Mouse (Mus musculus) kidney, adult 18-20 months (tissue): ENCODE data around the gene Cacna1i.

ENCODE experiments used
- DNase-seq: peaks from one replicate; pipeline ENCODE4 v3.0.0; 2021

Cacna1i gene

GRCm38 (mm10) chr15:80286851-80287415, at the start of gene Cacna1i:
TSS of gene Cacna1i (plus strand) at chr15:80287238.
- no peak for DNase-seq

GRCm38 (mm10) chr15:80248135-80248534, 38.9 kb upstream of the Cacna1i start:
- DNase-seq: no peak

DNA sequence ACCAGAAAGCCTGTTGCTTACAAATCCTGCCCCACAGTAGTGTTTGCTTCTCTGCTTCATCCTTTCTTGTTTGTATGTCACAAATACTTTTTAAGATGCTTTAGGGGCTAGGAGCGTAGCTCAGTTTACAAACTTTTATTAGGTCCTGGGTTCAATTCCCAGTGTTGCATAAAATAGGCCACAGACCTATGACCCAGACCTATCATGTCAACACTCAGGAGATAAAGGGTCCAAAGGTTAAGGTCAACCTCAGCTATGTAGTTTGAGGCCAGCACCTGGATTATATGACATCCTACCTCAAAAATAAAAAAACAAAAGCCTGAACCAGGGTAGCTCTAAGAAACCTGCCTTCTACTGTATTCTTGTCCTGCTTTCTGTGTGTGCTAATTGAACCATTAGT, 38.4 kb upstream of the Cacna1i start:
- DNase-seq: no peak

DNA sequence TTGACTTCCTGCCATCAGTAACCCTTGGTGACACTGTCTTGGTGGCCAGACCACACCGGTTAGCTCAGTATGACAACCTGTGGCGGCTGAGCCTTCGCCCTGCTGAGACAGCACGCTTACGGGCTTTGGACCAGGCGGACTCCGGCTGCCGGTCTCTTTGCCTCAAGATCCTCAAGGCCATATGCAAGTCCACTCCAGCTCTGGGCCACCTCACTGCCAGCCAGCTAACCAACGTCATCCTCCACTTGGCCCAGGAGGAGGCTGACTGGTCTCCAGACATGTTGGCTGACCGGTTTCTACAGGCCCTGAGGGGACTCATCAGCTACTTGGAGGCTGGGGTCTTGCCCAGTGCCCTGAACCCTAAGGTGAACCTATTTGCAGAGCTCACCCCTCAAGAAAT, 37.4 kb upstream of the Cacna1i start:
- no peak for DNase-seq

GRCm38 (mm10) chr15:80250586-80250985, 36.5 kb upstream of the Cacna1i start:
- DNase-seq: no peak

DNA sequence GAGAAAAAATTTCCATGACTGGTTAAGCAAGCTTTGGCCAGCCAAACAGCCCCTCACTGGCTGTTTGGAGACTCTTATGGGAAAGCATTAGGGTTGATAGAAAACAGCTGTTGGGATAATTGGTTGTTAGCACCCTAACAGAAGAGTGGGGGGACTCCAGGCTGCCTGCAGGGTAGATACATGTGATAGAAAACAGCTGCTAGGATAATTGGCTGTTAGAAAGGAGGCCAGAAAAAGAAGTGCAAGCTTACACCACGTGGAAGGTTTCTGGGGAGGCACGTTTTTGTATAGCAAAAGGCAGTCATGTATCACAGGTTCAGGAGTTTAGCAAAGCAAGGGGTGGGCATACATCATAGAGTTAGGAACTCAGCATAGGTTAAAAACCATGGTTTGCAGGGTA, 33.5 kb upstream of the Cacna1i start:
- no peak for DNase-seq

DNA sequence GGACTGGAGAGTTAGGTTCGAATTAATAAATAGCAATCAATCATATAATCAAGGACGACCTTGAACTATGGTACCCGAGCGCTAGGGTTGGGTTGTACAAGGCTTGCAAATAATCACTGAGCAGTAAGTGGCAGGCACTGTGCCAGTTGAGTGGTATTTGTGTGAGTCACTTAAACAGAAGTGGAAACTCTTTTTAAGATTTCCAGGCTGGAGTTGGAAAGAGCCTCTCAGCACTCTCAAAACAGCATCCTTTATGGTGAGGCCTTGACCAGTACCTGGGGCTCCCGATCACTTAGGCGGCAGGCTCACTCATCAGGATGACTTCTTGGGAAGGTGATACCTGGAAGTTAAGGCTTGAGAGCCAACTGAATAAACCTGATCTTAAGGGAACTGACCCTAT, 32.8 kb upstream of the Cacna1i start:
- peak; percentile 10 for DNase-seq

- peak; percentile 98 for DNase-seq
These were observed 32.0 kb upstream of the Cacna1i start, which contains the start of gene Atf4 for GRCm38 (mm10) chr15:80254847-80255645. TSS of gene Atf4 (plus strand) at chr15:80255184.

DNA sequence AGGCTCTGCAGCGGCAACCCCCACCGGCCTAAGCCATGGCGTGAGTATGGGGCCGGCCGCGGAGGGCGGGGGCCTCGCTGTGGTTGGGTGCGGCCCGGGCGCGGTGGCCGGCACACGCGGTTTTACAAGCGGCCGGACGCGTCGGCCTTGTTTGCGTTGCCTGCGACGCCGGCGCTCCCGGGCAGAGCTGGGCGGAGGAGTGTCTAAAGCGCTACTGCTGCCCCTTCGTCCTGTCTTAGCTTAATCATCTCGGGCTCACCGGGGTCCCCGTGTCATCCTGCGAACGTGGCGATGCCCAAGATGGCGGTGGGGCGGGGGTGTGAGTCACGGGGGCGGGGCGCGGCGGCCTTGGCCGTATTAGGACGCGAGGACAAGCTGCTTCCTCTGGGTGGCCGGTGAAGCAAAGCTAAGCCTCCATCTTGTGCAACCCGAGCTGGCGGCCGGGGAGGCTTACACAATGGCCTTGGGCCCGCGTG, 31.4 kb upstream of the Cacna1i start:
- DNase-seq: peak; percentile 78

- peak; percentile 24 for DNase-seq
These were observed 30.8 kb upstream of the Cacna1i start for GRCm38 (mm10) chr15:80256242-80256641.

DNA sequence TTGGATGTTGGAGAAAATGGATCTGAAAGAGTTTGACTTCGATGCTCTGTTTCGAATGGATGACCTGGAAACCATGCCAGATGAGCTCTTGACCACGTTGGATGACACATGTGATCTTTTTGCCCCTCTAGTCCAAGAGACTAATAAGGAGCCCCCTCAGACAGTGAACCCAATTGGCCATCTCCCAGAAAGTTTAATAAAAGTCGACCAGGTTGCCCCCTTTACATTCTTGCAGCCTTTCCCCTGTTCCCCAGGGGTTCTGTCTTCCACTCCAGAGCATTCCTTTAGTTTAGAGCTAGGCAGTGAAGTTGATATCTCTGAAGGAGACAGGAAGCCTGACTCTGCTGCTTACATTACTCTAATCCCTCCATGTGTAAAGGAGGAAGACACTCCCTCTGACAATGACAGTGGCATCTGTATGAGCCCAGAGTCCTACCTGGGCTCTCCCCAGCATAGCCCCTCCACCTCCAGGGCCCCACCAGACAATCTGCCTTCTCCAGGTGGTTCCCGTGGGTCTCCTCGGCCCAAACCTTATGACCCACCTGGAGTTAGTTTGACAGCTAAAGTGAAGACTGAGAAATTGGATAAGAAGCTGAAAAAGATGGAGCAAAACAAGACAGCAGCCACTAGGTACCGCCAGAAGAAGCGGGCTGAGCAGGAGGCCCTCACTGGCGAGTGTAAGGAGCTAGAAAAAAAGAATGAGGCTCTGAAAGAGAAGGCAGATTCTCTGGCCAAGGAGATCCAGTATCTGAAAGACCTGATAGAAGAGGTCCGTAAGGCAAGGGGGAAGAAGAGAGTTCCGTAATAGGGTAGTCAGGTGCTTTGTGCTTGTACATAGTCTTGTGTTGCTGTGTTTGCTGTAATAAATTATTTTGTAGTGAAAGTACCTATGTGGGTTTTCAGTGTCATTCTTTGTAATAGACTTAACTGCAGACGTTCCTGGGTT, 30.1 kb upstream of the Cacna1i start:
- no peak for DNase-seq

- peak; percentile 13 for DNase-seq
These were observed 29.3 kb upstream of the Cacna1i start for GRCm38 (mm10) chr15:80257602-80258239.

DNA sequence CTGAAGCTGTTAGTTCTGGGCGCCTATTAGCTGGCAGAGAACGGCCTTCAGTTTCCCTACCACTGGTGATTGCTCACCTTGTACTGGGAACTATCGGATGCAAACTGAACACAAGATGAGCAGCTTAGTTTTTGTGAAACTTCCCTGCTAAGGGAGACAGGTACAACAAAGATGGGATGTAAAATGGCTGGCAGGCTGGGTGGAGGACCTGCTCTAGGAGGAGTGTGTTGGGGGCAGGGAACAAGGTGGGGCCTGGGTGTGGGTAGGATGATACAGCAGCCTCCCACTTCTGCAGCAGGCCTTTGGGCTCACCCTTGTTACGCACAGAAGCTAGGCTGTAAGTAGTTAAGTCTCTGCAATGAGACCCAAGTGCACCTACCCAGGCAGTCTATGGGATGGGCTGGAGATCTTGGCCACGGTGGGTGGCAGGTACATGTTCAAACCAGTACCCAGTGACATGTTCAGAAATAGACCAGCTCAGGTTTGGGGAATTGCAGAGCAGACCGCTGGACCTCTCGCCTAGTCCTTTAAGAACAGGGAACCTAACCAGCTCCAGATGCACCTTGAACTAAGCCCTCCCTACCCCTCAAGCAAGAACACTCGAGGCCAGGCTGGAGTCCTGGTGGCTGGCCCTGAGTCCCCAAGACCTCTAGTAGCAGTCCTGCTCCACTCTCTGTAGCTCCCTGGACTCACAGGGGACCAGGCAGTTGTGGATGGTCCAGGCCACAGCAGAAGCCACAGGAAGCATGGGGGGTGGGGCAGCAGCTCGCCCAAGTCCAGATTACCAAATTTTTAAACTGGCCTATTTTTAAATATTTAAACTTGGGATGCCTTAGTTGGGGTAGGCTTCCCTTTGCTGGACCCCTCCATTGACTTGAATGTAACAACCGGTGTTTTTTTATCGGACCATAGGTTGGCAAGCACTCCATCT, 28.5 kb upstream of the Cacna1i start:
- no peak for DNase-seq

DNA sequence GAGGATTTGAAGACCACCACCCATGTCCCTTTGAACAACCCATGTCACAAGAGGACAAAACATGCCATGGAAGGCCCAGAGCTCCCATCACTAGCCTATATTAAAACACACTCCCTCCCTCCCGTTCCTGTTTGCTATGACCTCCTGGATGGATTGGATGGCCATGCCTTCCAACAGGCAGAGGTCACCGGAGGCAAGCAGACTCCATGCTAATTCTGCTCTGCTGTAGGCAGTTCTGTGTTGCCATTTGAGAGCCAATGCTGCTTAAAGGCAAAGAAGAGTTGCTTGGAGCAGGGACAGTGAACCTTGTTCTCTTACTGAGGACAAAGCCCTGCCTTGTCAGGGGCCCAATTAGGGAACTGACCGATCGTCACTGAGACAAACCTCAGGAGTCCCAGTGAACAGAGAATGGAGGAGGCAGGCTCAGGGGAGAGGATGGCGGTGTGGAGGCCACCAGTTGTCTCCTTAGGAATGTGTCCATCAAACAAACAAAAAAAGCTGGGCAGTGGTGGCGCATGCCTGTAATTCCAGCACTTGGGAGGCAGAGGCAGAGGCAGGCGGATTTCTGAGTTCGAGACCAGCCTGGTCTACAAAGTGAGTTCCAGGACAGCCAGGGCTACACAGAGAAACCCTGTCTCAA, 27.5 kb upstream of the Cacna1i start:
- no peak for DNase-seq

- peak; percentile 87 for DNase-seq
These were observed 26.4 kb upstream of the Cacna1i start for GRCm38 (mm10) chr15:80260677-80261076.

GRCm38 (mm10) chr15:80261100-80261499, 25.9 kb upstream of the Cacna1i start:
- no peak for DNase-seq

DNA sequence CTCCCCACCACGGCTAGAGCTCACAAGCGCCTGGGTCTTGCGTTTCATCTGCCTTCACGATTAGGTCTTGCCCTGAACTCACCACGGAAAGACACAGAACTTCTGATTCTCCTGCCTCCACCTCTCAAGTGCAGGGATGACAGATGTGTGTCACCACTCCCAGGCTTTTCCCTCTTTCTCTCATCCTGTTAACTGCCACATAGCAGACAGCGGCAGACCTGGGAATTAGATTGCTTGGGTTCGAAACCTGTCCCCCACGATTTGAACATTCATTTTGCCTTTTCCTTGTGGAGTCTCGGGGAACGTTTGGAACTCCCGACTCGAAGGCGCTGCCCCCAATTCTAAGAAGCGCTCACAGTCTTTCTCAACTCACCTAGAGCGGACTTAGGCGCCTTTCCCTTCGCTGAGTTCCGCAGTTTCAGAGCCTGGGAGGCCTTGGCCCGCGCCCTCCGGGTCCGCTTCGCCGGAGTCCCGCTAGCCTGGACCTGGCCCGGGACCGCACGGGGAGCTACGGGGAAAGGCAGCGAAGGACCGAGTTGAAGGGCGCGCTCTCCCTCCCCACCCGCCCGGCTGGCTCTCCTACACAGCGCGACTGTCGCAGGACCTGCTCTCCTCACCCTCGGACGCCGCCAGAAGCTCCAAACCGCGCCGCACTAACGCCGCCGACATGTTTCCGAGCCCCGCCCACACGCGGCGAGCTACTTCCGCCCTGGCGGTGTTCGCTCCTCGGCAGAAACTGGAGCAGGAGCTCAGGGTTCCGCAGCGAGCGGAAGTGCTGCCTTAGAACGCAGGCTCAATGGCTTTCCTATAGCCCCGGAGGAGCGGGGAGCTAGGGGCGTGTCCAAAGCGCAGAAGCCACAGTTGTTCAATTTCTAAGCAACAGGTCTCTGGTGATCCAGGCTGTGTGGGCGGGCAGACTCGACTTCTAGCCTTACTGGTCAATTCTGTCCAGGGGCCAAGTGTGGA, 23.1 kb upstream of the Cacna1i start, which contains the start of gene Rps19bp1:
TSS of gene Rps19bp1 (minus strand) at position 706 of the 966 bp plus-strand sequence.
- DNase-seq: peak; percentile 88

DNA sequence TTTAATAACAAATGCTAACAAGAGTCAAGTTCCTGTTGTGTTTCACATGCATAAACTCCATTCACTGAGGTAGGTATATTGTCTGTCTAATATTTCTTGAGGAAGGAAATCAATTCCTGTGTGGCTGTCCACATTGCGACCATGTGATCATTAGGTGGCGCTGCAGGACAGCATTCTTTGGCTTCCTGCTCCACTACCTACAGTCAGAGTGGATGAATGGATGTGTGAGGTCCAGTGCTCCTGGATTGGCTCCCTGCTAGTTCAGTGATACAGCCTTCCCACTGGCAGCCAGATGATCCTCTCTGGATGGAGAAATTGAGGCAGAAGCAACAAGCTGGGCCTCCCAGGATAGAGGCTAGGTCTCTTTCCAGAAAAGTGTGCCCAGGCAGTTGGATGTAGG, 20.8 kb upstream of the Cacna1i start:
- peak; percentile 83 for DNase-seq

- no peak for DNase-seq
These were observed 15.1 kb upstream of the Cacna1i start for GRCm38 (mm10) chr15:80271858-80272396.
